Mouse (Mus musculus) embryo, embryonic 10.5 days (tissue): ENCODE results near the gene Sqstm1.

ENCODE experiments used
- DNase-seq: peaks from one replicate; pipeline ENCODE4 v3.0.0-alpha.2; 2015; ENCODE audit warnings: low spot score

Sqstm1 gene

GRCm38 (mm10) chr11:50211322-50212059 is 864 bp upstream of the Sqstm1 start:
- DNase-seq: no peak

DNA sequence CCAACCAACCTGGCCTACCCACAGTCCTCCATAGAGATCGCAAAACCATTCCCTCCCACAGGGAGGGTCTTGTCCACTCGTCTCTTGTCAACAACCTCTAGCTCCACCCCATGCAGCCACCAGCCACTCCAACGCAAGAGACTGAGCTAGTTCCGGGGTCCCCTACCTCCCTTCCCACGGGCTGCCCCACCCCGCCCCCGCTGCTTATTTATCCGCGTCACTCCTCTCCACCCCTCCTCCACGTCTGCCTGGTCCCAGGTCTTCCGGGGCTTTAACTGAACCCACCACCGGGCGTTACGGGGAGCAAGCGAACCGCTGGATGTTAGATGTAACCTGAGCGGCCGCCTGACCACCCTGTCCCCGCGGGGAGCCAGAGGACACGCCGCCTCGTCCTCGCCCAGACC is 524 bp downstream of the Sqstm1 start:
- peak; percentile 94 for DNase-seq

DNA sequence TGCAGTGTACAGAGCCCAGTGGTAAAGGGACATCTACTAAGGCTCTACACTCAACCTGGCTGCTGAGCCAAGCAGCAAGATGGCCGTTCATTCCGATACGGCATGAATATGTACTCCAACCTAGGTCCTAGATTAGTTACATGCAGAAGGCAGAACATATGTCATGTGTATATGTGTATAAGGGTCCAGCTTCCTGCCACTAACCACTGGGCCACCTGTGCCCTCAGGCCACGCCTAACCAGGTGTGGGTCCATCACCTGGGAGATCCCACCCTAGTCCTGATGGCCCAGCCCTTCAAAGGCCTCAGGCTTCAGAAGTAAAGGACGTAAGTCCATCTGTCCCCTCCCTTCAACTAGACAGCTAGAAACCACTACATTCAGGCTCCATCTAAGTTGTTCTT is 2.6 kb downstream of the Sqstm1 start:
- no peak for DNase-seq

DNA sequence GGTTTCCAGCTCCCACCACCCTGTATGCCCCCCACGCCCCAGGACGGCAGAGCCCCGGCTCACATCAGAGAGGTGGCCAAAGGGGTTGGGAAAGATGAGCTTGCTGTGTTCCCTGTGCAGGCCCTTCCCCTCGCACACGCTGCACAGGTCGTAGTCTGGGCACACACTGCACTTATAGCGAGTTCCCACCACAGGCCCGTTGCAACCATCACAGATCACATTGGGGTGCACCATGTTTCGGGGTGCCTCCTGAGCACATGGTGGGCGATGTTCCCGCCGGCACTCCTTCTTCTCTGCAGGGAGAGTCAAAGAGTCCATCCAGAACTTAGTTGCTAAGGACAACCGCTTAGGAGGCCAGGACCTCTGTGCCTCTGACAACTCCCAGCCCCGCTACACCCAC is 3.3 kb downstream of the Sqstm1 start:
- DNase-seq: no peak

GRCm38 (mm10) chr11:50206037-50206436 is 4.6 kb downstream of the Sqstm1 start:
- no peak for DNase-seq

DNA sequence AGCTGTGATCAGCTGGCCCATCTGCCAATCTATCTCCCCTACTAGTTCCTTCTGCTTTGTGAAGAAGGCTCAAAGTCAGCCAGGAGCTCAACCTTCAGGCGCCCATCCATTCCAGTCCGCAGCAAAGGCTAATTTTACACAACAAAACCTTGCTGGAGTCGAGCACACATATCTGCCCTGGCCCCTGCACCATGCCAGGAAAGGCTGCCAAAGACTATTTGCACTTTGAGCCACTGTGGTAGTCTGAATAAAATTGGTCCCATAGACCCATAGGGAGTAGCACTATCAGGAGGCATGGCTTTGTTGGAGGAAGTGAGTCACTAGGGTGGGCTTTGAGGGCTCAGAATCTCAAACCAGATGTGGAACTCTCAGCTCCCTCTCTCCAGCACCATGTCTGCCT is 5.2 kb downstream of the Sqstm1 start:
- no peak for DNase-seq

- DNase-seq: no peak
Observed at GRCm38 (mm10) chr11:50203302-50203827, 7.3 kb downstream of the Sqstm1 start.

GRCm38 (mm10) chr11:50201590-50201989 is 9.0 kb downstream of the Sqstm1 start:
- no peak for DNase-seq

- DNase-seq: no peak
Observed at GRCm38 (mm10) chr11:50200613-50201012, 10.0 kb downstream of the Sqstm1 start.

GRCm38 (mm10) chr11:50198916-50199315 is 11.7 kb downstream of the Sqstm1 start:
- no peak for DNase-seq

DNA sequence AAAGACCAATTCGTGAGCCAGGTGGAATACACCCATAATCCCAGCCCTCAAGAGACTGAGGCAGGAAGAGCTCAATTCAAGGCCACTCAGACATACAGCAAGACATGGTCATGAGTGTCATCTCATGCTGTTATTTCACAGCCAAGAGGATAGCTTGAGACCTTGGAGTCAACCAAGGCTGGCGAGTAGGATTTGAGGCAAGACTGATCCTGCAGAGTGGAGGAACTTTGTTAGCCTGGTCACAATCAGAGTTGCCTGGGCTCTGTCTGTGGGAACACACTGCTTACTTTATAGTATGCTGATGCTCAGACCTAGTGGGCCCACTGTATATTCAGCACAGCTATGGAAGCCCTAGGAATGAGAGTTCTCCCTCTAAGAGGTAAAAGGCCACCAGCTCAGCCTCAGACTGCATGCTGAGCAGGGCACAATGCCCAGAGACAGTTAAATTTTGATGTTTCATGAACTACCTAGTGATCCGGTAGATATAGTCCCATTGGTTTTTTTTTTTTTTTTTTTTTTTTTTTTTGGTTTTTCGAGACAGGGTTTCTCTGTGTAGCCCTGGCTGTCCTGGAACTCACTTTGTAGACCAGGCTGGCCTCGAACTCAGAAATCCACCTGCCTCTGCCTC is 12.3 kb downstream of the Sqstm1 start:
- no peak for DNase-seq

GRCm38 (mm10) chr11:50197500-50197899 is 13.1 kb downstream of the Sqstm1 start:
- no peak for DNase-seq

DNA sequence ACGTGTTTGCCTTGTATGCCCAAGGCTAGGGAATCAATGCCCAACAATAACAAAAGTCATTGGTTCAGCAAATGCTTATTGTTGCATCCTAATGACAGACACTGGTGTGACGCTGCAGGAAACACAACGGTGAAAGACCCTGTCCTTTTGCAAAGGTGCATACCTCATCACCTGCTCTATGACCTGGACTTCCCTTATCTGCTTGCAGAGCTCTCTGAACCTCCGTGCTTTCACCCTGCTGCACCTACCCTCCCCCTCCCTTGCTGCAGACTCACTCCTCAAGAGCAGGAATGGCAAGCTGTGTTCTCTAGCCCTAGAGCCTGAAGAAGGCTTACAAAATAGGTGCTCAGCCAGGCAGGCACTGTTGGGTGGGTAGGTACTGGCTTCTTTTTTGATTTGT is 15.8 kb downstream of the Sqstm1 start:
- DNase-seq: no peak

DNA sequence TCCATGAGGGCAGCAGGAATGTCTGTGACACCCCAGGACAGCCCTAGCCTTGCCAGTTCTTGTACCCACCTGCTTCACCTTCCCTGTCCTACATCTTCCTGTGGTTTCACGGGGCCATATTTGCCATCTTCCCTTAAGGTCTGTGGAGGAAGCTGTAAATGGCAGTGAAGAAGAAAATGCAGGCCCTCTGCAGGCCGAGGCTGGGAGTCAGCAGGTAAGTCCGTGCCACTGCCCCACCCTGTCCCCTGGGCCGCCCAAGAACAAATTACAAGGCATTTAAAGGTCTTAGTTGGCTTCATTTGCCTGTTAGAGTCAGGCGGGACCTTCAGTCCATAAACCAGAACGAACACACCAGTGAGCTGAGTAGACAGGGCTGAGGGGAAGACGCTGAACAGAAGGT is 16.6 kb downstream of the Sqstm1 start:
- no peak for DNase-seq

DNA sequence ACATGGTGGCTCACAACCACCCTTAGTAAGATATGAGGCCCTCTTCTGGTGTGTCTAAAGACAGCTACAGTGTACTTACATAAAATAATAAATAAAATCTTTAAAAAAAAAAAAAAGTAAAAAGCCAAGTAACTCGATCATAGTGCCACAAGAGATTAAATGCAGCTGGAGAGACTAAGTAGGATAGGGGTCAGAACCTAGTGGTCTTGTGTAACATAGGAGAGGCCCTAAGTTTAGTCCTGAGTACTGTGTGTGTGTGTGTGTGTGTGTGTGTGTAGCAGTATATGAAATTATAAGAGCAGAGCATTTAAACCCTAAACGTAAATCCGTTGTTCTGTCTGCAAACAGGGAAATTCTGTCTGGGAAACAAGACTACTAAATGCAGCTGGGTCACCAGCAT is 18.3 kb downstream of the Sqstm1 start:
- DNase-seq: no peak

DNA sequence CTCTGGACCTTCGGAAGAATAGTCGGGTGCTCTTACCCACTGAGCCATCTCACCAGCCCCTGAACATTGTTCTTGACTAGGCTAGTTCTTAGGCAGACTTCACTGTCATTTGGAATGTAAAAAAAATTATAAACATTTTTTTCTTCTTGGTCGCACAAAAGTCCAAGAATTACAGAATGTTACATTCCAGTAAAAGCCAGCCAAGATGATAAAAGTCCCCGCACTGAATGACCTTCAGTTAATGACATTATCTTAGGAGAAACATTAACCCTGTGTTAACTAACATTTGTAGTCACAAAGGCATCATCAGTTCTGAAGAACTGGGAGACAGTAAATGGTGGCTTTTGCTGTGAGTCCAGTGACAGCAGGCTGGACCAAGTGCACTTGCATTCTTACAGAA is 20.3 kb downstream of the Sqstm1 start:
- no peak for DNase-seq

DNA sequence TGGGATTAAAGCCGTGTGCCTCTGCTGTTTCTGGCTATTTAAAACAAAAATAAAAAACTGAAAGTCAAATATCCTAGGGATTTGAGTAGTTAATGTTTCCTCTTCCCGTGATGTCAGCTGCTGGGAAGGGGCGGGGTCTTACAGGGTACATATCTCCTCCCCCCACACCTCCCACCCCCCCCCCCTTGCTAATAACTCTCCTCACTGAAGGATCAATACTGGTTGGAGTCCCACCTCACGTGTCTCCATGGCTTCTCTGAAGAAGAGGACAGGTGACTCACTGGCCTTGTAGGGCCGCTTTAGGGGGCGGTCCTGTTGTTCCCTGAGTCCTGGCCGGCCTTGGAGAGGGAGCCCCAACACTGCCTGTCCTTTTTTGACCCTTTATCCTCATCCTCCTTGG is 21.9 kb downstream of the Sqstm1 start:
- DNase-seq: no peak

- DNase-seq: no peak
Observed at GRCm38 (mm10) chr11:50184788-50185187, 25.8 kb downstream of the Sqstm1 start.

DNA sequence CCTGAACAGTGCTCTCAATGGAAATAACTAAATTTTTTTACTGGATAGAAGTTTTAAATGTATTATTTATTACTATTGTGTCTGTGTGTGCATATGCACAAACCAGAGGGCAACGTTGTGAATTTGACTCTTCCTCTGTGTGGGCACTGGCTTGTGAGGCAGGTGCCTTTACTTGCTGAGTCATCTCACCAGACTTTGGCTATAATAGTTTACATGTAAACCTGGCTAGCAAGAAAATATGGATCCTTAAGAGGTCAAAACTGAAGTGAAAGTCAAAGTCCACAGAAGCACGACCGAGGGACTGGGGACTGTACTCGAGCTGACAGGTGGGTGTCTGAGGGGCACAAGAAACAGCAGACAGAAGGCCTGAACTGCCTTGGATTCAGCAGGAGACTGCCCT is 27.9 kb downstream of the Sqstm1 start:
- no peak for DNase-seq

DNA sequence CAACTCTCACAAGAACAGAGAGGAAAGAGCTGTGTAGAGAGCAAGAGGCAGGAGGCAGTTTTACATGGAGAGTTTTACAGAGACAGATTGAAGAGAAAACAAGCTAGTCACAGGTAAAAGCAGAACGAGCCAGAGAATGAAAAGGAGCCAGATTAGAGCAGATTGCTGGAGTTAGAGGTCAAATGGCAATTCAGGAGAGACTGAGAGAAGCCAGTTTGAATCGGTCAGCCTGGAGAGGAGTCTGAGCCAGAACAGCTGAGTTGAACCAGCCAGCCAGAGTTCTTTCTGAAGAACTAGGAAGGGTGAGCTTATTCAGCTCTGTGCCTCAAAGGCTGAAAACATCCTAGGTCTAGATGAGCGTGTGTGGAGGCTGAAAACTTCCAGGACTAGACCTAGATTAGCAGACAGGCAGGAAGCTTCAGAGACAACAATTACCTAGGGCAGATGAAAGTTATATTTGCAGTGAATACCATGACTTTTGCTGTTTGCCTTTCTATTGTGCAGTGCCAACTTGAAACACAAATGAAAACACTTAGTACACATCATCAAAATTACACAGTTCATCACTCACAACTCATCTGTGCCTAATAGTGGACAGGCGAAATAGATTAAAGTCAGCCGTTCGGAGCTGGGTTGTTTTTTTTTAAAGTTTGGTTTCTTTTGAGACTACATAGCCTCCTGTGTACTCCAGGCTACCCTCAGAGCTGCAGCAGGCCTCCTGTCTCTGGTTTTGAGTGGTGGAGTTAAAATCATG is 30.0 kb downstream of the Sqstm1 start:
- no peak for DNase-seq

DNA sequence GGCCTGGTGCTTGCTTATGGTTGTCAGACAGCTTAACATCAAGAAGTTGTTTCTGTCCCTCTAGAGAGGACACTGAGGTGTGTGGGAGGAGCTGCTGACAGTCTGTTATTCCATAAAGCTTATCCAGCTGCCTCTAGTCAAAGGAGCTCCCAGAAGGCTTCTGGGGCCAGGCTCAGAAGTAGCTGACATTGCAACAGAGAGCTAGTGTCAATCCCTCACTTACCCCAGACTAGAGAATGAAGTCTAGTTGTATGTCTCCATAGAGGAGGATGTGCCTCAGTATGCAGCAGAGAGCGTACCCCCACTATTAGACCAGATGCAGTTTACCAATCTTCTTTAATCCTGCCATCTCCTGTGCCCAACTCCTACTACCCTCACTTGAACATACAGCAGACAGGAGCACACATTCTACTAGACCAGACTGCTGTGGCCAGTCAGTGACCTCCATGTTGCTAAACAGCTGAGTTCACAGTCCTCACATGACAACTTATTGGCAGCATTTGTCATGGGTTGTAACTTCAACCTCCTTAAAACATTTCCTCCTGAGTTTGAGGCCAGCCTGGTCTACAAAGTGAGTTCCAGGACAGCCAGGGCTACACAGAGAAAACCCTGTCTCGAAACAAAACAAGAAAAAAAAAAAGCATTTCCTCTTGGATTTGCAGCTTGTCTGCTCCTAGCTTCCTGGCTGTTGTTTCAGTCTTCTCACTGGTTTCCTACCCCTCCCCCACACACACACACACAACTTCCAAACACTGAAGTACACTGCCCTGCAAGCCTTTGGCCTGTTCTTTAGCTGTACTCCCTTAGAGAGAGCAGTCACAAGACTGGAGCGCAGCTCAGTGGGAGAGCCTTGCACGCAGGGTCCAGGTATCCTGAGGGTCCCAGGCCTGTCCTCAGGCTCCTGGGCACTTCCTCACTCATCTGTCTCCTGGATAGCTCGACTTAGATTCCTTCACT is 31.8 kb downstream of the Sqstm1 start:
- peak; percentile 8 for DNase-seq

DNA sequence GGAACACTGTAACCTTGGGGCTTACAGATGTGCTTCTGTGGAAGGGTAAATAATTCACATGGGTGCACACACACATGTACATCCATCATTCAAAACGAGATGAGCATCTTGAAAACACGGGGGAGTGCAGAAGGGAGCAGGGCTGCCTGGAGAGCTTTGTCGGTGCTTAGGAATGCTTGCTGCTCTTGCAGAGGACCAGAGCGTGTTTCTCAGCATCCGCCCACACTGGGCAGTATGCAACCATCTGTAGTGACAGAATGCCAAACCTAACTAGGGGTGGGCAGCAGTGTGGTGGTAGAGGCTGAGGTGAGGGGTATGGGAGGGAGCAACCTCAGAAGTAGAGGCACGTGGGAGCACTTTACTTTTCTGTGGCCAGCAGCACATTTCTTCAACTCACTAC is 33.5 kb downstream of the Sqstm1 start:
- DNase-seq: no peak
